In the genomic region with DNA sequence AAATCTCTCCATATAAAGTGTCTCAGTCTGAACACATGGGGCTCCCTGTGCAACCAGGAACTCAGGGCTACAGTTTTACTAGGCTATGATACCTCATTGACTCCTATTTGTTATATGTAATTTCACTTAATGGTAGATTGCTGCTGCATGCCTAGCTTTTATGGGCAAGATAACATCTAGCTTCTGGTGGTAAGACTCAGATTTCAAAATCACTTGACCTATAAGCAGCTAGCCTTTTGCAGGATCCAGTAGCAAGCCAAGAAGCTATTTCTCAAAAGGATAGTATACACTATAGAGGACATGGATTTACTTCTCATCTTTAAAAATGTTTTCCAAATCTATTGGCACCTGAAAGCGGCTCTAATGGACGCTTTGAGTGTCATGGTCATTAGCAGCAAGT, we compare ENCODE assay signal across 15 mouse cellular contexts. TPM values are rescaled to one million over a fixed set of nuclear protein-coding genes. Genes with fewer than 3 reads are reported as not detected.
DNase-seq lines count a peak whose midpoint lies in the region.
"Had no signal": no experiment of that assay in that cellular context is flagged by ENCODE, and none has a peak within 500 bp of the region (broad histone marks: within the 10 kb centered on the region; RNA-seq: fewer than 3 reads in every experiment).

No protein-coding gene starts in this region.

- DNase-seq in fat pad, adult 2 months (ENCODE audit: extremely low read depth, low read depth, low spot score) = peak; percentile 94
- DNase-seq in adrenal gland, postnatal 10 days = no peak
- DNase-seq: adrenal gland, adult 2 months; adrenal gland, adult 8-10 months; adrenal gland, postnatal 14 days; adrenal gland, postnatal 25 days; adrenal gland, postnatal 36 days; B cell, adult 2 months; cerebellum, adult 11 months; cerebellum, adult 11-12 months; cerebellum, adult 18-20 months; cerebellum, adult 2 months; cerebellum, adult 8-10 months had no signal

RNA-seq across cellular contexts. Expression of gene Ankrd31, which starts 31.8 kb away (rescaled TPM):
- not detected for total RNA-seq in adrenal gland, postnatal 10 days (2021)
- total RNA-seq: adrenal gland, postnatal 14 days; adrenal gland, postnatal 25 days; CH12.LX; MEL had no signal

RNA-seq across cellular contexts. Expression of gene Hmgcr, which starts 45.6 kb away (rescaled TPM):
- total RNA-seq in adrenal gland, postnatal 10 days (2021) = 10 to 100 TPM; 39.4 to 58.5 TPM
